Mouse (Mus musculus) right cerebral cortex, postnatal 4 days (tissue): ENCODE measurements around the gene Skp1a.
A peak's percentile ranks its signal among the peaks of the same experiment; 100 is the strongest.
"Not testable (repeated sequence)": the region's sequence is repeated elsewhere in the genome, so short reads cannot be mapped to it uniquely, and the experiment has no call there.

Source experiments
- DNase-seq: peaks from one replicate; pipeline ENCODE4 v3.0.0-alpha.2; 2022

Skp1a gene

DNA sequence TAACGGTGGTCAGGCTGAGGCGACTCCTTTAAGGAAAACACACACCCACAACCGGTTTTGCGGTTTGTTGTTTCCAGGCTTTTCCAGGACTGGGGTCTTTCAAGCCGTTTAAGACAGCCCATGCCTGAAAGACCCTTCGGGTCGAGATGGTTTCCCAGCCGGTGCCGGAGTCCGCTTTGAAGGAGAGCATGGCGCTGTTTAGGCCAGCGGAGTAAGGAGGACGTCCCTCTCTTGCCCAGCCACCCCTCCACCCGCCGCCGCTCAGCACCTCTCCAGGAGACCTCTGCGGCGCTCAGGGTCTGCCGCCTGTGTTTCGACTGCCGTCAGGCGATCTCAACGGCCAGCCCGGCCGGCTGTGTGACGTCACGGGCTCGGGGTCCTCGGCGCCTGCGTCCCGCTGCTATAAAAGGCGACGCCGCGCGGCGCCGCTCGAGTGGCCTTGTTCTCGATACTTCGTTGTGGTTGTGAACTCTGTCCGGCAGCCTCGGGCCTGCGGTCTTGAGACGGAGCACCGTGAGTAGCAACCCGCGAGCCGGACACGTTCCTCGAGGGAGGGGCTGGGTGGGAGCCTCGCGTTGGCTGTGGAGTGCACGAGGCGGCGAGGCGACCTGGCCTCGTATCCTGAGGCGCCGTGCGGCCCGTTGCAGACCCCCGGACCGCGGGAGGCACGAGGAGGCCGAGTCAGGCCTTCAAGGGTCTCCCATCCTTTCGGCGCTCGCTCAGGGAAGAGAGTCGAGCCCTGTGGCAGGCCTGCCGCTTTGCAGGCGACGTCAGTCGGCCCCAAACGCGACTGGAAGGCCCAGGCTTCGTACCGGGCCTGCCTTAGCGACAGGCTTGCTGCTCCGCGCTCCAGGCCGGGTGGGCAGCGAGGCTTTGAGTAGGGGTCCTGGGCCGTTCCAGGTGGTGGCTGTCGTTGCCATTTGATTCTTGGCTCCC lies at the start of gene Skp1a:
Gene Skp1a, plus strand, starts transcription at position 390 of the 936 bp plus-strand sequence.
- DNase-seq = peak; percentile 95

- DNase-seq = not testable (repeated sequence)
Measured at GRCm38 (mm10) chr11:52196496-52197023, 35.2 kb upstream of the Skp1a start.

- no peak for DNase-seq
Measured at GRCm38 (mm10) chr11:52213887-52214286, 17.9 kb upstream of the Skp1a start, which contains the start of gene Olfr1371. Gene Olfr1371 (minus strand): TSS chr11:52213987.

DNA sequence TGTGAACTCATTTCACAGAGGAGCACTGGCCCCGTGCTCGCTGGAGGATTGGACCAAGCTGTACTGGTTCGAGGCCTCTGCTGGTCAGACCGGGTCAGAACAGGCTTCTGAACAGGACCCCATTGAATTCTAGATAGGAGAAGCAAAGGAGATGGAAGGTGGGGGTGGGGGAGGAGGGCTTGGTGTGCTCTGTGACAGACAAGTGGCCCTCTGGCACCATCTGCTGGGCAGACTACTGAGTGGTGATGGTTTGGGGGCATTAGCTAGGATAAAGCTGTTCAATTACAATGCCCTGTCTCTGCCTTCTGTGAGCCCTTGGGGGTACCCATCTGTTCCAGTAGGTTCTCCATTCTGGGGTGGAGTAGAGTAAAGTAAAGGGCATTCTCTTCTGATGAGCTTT lies 11.5 kb upstream of the Skp1a start:
- DNase-seq = peak; percentile 86

DNA sequence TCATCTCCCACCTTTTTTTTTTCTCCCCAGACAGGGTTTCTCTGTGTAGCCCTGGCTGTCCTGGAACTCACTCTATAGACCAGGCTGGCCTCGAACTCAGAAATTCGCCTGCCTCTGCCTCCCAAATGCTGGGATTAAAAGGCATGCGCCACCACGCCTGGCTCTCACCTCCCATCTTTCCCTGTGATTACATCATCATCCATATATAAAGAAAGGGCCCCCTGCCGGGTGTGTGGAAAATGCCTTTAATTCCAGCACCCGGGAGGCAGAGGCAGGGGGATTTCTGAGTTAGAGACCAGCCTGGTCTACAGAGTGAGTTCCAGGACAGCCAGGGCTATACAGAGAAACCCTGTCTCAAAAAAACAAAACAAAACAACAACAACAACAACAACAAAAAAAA lies 9.9 kb upstream of the Skp1a start:
- not testable (repeated sequence) for DNase-seq

GRCm38 (mm10) chr11:52222891-52223290 lies 8.9 kb upstream of the Skp1a start:
- no peak for DNase-seq

DNA sequence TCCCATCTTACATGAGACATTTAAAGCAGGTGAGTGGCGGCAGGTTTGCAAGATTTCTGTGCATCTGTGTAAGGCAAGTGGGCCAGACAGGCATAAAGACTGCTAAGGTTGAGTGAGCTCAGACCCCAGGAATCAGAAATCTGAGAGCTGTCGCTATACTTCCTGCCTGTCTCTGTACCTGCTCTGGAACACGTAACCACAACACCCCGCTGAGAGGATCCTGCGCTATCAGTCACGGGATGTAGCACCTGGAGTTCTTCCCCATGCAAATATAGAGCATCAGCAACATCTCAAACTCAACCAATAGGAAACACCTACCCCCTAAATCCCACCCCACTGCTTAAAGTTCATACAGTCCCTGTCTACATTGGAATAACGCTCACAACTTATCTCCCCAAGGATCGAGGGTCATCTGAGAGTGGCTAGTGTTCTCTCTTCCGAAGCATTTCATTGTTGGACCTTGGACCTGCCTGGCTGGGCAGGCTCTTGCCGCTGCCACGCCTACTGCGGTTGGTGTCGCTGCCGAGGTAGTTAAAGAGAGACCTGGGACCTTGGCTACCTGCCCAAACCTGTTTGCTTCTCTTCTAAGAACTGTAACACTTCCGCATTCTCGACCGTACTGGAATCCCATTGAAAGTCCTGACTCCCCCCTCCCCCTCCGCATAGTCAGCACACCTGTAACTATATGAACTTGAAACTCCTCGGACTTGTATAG lies 7.7 kb upstream of the Skp1a start:
- no peak for DNase-seq

- no peak for DNase-seq
Measured at GRCm38 (mm10) chr11:52225986-52226599, 5.7 kb upstream of the Skp1a start.

DNA sequence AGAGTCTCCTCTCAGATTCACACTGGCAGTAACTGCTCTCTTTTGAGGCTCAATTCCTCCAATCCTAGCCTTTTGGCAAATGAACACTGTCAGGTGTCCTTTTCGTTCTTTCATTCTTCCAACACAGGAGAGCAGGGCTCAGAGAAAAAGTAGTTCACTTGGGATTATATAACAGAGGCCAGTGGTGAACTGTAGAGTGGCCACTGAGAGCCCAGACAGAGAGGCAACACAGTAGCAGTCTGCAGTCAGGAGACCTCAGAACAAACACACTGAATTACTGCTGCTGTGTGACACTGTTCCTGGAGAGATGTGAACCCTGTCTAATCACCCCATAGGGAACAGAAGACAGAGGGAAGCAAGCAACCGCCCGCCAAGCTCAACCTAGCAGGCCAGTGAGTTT lies 4.7 kb upstream of the Skp1a start:
- DNase-seq = no peak

DNA sequence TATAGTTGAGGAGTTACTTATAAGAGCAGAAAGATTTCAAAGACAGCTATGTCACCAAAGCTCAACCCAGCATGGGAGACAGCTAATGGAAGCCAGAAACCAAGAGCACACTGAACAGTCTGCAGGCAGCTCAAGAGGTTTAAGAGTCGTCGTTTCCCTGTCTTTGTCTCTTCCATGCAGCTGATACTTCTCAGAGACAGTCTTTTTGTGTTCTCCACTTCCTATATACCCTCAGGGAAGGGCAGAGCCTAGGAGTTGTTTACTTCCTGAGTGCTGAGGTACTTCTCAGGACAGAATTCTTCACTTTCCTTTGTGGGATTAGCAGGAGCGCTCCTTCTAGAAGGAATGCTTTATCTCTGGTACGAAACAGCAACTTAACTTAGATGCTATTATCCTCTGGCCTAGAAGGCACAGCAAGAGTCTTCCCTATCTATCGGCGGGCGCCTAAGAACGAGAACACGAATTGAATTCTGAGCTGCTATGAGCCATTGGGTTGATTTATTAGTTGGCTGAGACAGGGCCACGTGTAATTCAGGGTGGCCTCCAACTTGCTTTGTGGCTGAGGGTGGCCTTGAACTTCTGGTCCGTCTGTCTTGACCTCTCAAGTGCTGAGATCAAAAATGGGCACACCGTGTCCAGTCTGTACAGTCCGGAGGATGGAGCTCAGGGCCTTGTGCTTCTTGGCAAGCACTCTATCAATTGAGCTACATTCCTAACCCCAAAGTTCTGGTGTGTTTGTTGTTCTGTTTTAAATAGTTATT lies 4.1 kb upstream of the Skp1a start:
- no peak for DNase-seq

GRCm38 (mm10) chr11:52228722-52229448 lies 2.9 kb upstream of the Skp1a start:
- no peak for DNase-seq

DNA sequence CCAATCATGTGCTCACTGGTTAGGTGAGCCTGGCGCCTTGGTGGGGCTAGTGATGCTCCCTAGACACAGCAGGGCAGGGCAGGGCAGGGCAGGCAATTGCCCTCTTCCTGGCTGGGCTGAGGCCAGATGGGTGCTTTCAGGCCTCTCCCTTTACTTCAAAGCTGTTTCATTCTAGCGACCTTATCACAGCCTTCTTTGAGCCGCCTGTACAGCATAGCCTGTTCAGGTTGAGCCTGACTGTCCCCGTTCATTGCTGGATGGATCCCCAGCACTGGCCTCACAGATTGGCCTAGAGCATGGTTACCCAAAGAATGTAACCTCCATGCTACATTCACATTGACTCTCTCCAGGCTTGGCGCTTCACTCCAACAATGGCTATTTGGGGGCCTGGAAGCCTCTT lies 1.1 kb upstream of the Skp1a start:
- DNase-seq = no peak

- no peak for DNase-seq
Measured at GRCm38 (mm10) chr11:52233043-52233653, 1.4 kb downstream of the Skp1a start.

- DNase-seq = no peak
Measured at GRCm38 (mm10) chr11:52233906-52234305, 2.1 kb downstream of the Skp1a start.

- DNase-seq = no peak
Measured at GRCm38 (mm10) chr11:52234509-52234908, 2.7 kb downstream of the Skp1a start.

DNA sequence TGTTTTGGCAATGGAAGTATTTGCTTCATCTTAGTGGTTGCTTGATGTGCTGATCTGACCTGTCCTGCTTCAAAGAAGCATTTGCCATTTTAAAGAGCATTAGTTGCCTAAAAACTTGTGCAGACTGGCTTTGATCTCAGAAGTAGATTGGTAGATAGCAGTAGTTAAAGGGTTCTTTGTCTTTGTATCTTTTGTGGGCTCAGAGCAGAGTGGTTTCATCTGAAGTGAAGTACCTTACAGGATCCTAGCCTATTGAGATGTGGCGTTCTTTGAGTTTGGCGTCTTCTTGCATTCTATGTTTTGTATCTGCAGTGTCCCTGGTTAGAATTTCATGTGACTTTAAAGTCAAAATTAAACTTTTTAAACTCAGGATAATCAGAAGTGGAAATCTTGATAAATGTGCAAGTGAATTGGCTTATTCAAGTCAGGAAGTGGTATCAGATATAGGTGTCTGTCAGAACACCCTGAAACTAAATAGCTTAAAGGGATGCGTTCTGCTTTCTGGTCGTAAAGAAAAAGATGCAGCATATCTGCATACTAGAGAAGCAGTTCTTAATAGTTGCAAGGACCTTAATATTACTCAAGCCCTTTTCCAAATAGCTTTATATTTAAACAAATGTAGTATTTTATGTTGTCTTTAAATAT lies 9.2 kb downstream of the Skp1a start:
- DNase-seq = no peak

- DNase-seq = no peak
Measured at GRCm38 (mm10) chr11:52249452-52249851, 17.7 kb downstream of the Skp1a start.

DNA sequence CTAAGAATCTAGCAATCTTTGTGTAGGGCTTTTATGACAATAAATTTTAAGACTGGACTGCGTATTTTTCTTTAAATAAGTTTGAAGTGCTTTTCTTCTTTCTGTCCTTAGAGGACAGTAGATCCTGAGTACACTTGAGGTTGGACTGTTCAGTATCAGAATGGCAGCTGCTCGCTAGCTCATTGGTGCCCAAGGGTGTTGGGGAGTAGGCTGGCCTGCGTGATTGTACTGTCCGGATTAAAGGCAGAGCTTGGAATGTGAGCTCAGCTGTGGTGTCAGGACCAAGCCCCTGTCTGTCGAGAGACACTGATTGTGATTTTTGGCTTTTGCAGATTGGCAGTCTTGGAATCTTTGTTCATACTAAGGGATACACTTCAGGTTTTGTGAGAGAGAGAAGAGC lies 20.0 kb downstream of the Skp1a start:
- DNase-seq = no peak

- DNase-seq = no peak
Measured at GRCm38 (mm10) chr11:52252692-52253091, 20.9 kb downstream of the Skp1a start.

- peak; percentile 49 for DNase-seq
Measured at GRCm38 (mm10) chr11:52253674-52254375, 22.0 kb downstream of the Skp1a start.
